Mouse (Mus musculus): ENCODE results near the gene Dlx3.

- TF ChIP-seq EP300 (IDR thresholded peaks at IDR 0.05; ENCODE audit: low read depth) = no peak
- no peak for TF ChIP-seq CTCF (IDR thresholded peaks at IDR 0.05; ENCODE audit: low read depth)
Measured at GRCm38 (mm10) chr11:95165857-95166256, 45.9 kb downstream of the Dlx3 start.

All from liver, embryonic 14.5 days (tissue).